Mouse (Mus musculus): ENCODE measurements at regions not wholly inside any gene's neighbourhood (a gene's known extent, or its start where the extent isn't known, plus 50 kb on each side); places are given as distances from the start of the nearest gene placed in this dataset.
"Not testable (repeated sequence)": the region's sequence is repeated elsewhere in the genome, so short reads cannot be mapped to it uniquely, and the experiment has no call there.

DNA sequence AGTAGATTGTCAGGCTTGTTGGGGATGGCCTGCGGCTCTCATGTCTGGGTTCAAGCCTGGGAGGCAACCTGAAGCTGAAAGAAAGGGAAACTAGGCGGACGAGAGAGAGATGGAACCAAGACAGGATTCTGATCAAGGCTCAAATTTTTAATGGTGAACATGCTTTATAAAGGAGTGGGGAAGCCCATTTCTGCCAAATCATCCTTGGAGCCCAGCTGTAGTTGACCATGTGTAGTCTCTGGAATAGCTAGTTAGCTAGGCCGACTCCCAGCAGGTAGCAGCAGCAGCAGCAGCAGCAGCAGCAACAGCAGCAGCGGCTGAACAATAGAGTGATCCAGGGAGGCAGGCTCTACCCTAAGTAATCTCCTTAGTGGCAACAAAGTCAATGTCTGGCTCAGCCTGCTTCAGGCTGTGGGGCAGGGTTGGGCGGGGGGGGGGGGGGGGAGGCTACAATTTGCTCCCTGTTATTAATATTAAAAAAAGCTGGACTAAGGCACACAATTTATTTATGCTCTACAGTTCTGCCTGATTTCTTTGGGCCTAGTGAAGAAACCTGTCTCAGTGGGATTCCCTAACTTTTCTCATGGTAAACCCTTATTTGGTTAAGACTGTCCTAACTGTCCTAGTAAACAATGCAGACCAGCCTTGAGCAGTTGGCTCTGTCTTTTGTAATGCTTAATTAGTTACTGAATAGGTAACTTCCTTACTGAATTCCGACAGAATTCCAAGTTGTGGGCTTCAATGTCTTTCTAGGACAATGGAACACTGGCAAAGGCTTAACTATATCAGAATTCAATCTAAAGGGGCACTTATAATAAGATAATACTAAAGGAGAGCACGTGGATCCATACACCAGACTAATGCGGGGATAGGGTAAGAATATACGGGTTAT lies 875.7 kb upstream of the Gm38303 start:
- TF ChIP-seq GATA1 (IDR thresholded peaks at IDR 0.05; ENCODE audit: borderline replicate concordance, low read length); FLI1 (IDR thresholded peaks at IDR 0.05; ENCODE audit: low read length): not testable (repeated sequence)
